Mouse (Mus musculus): ENCODE data around the gene Uck2. TPM values are rescaled to one million over a fixed set of nuclear protein-coding genes. Genes with fewer than 3 reads are reported as not detected.

The Uck2 gene
- total RNA-seq (2018; cell fraction: chromatin; rRNA removed) = 10 to 100 TPM in 1 of 26 experiments, 1 to 10 TPM in 17, under 1 TPM in 7, not detected in 1; 0.17 to 10.2 (median 2.5) TPM
- total RNA-seq (2018; cell fraction: cytosol; rRNA removed) = 10 to 100 TPM in 8 of 26 experiments, 1 to 10 TPM in 18; 1.2 to 17.5 (median 8.4) TPM
- 10 to 100 TPM in 1 of 26 experiments, 1 to 10 TPM in 21, under 1 TPM in 4; 0.63 to 15.0 (median 3.3) TPM for total RNA-seq (2018; cell fraction: nucleus; rRNA removed)
- polyA plus RNA-seq (2018) = 6.9 to 29.5 TPM (median 19.7 TPM) in 3 replicates

- WGBS (ENCODE audit: missing documents) = 0% methylated on average over 2 of the region's 2 CpGs
- no peaks in the 10 kb centered on the region for H3K36me3 ChIP-seq (ENCODE audit: inconsistent target)
- peaks cover 34% of the 10 kb centered on the region for H3K79me2 ChIP-seq (ENCODE audit: inconsistent target)
- no peak within 1 kb of the TSS for H3K27ac ChIP-seq
- peak within 1 kb of the TSS; percentile 67 for H3K4me3 ChIP-seq (ENCODE audit: inconsistent target)
Observed at GRCm38 (mm10) chr1:167285320-167285355, at the start of gene Uck2. Uck2 (minus strand) TSS chr1:167285320.

- Histone ChIP-seq H3K79me2 (ENCODE audit: inconsistent target) (no peaks in the 10 kb centered on the region), H3K27ac (peak overlapping the region; percentile 89), H3K4me3 (ENCODE audit: inconsistent target) (no peak overlapping the region; the same call in 1 of the 2 replicates), H3K36me3 (ENCODE audit: inconsistent target) (peaks cover 20% of the 10 kb centered on the region; the same call in 1 of the 2 replicates)
- 26% methylated on average over 8 of the region's 8 CpGs for WGBS (ENCODE audit: missing documents)
Observed at GRCm38 (mm10) chr1:167331106-167331505, 46.0 kb upstream of the Uck2 start.

- peaks cover 31% of the 10 kb centered on the region; the same call in 1 of the 2 replicates for H3K36me3 ChIP-seq (ENCODE audit: inconsistent target)
- WGBS (ENCODE audit: missing documents) = 100% methylated on average over 6 of the region's 6 CpGs
- H3K79me2 ChIP-seq (ENCODE audit: inconsistent target) = no peaks in the 10 kb centered on the region
Observed at GRCm38 (mm10) chr1:167328776-167329175, 43.7 kb upstream of the Uck2 start.

GRCm38 (mm10) chr1:167321691-167322090, 36.6 kb upstream of the Uck2 start:
- 94% methylated on average over 6 of the region's 6 CpGs for WGBS (ENCODE audit: missing documents)
- Histone ChIP-seq H3K36me3 (ENCODE audit: inconsistent target) (peaks cover 67% of the 10 kb centered on the region), H3K27ac (no peak overlapping the region), H3K4me3 (ENCODE audit: inconsistent target) (no peak overlapping the region), H3K79me2 (ENCODE audit: inconsistent target) (no peaks in the 10 kb centered on the region)

More at GRCm38 (mm10) chr1:167328776-167329175, 43.7 kb upstream of the Uck2 start:
- Histone ChIP-seq H3K4me3 (ENCODE audit: inconsistent target) (no peak overlapping the region), H3K27ac (no peak overlapping the region)

- Histone ChIP-seq H3K36me3 (ENCODE audit: inconsistent target) (peaks cover 26% of the 10 kb centered on the region), H3K4me3 (ENCODE audit: inconsistent target) (no peak overlapping the region), H3K27ac (no peak overlapping the region), H3K79me2 (ENCODE audit: inconsistent target) (peaks cover 31% of the 10 kb centered on the region)
- 85% methylated on average over 4 of the region's 4 CpGs for WGBS (ENCODE audit: missing documents)
Observed at GRCm38 (mm10) chr1:167313220-167313619, 28.1 kb upstream of the Uck2 start.

- Histone ChIP-seq H3K79me2 (ENCODE audit: inconsistent target) (peaks cover 39% of the 10 kb centered on the region), H3K4me3 (ENCODE audit: inconsistent target) (no peak overlapping the region), H3K36me3 (ENCODE audit: inconsistent target) (peaks cover 20% of the 10 kb centered on the region), H3K27ac (no peak overlapping the region)
Observed at GRCm38 (mm10) chr1:167312367-167312766, 27.2 kb upstream of the Uck2 start.

GRCm38 (mm10) chr1:167308261-167309054, 23.3 kb upstream of the Uck2 start, which contains the start of gene Tmco1:
Tmco1 (plus strand) TSS chr1:167308378.
- Histone ChIP-seq H3K4me3 (ENCODE audit: inconsistent target) (peak within 1 kb of the TSS; percentile 98), H3K79me2 (ENCODE audit: inconsistent target) (peaks cover 42% of the 10 kb centered on the region), H3K27ac (peak within 1 kb of the TSS; percentile 74), H3K36me3 (ENCODE audit: inconsistent target) (peaks cover 12% of the 10 kb centered on the region; the same call in 1 of the 2 replicates)
- whole genome bisulfite sequencing (ENCODE audit: missing documents) = under 1% methylated on average over 79 of the region's 82 CpGs

- Histone ChIP-seq H3K79me2 (ENCODE audit: inconsistent target) (peaks cover 35% of the 10 kb centered on the region), H3K36me3 (ENCODE audit: inconsistent target) (peaks cover 6% of the 10 kb centered on the region; the same call in 1 of the 2 replicates), H3K27ac (peak overlapping the region; percentile 68), H3K4me3 (ENCODE audit: inconsistent target) (peak overlapping the region; percentile 98)
- WGBS (ENCODE audit: missing documents) = 51% methylated on average over 9 of the region's 11 CpGs
Observed at GRCm38 (mm10) chr1:167307674-167308073, 22.6 kb upstream of the Uck2 start.

- H3K36me3 ChIP-seq (ENCODE audit: inconsistent target) = no peaks in the 10 kb centered on the region; the same call in 1 of the 2 replicates
- WGBS (ENCODE audit: missing documents) = 39% methylated on average over 5 of the region's 5 CpGs
- no peak overlapping the region for H3K27ac ChIP-seq
- peaks cover 31% of the 10 kb centered on the region for H3K79me2 ChIP-seq (ENCODE audit: inconsistent target)
- H3K4me3 ChIP-seq (ENCODE audit: inconsistent target) = no peak overlapping the region
Observed at GRCm38 (mm10) chr1:167306451-167307240, 21.5 kb upstream of the Uck2 start.

- Histone ChIP-seq H3K27ac (no peak overlapping the region), H3K36me3 (ENCODE audit: inconsistent target) (no peaks in the 10 kb centered on the region), H3K79me2 (ENCODE audit: inconsistent target) (peaks cover 30% of the 10 kb centered on the region), H3K4me3 (ENCODE audit: inconsistent target) (no peak overlapping the region)
- WGBS (ENCODE audit: missing documents) = 91% methylated on average over 7 of the region's 7 CpGs
Observed at GRCm38 (mm10) chr1:167305501-167306137, 20.5 kb upstream of the Uck2 start.

GRCm38 (mm10) chr1:167300122-167300521, 15.0 kb upstream of the Uck2 start:
- H3K4me3 ChIP-seq (ENCODE audit: inconsistent target) = no peak overlapping the region
- no peak overlapping the region for H3K27ac ChIP-seq
- 70% methylated on average over 2 of the region's 2 CpGs for WGBS (ENCODE audit: missing documents)
- H3K36me3 ChIP-seq (ENCODE audit: inconsistent target) = no peaks in the 10 kb centered on the region
- H3K79me2 ChIP-seq (ENCODE audit: inconsistent target) = no peaks in the 10 kb centered on the region

- H3K79me2 ChIP-seq (ENCODE audit: inconsistent target) = no peaks in the 10 kb centered on the region
- H3K27ac ChIP-seq = no peak overlapping the region
- WGBS (ENCODE audit: missing documents) = 95% methylated on average over 13 of the region's 13 CpGs
- no peak overlapping the region for H3K4me3 ChIP-seq (ENCODE audit: inconsistent target)
- no peaks in the 10 kb centered on the region for H3K36me3 ChIP-seq (ENCODE audit: inconsistent target)
Observed at GRCm38 (mm10) chr1:167295679-167296402, 10.7 kb upstream of the Uck2 start.

GRCm38 (mm10) chr1:167292447-167292846, 7.3 kb upstream of the Uck2 start:
- Histone ChIP-seq H3K36me3 (ENCODE audit: inconsistent target) (no peaks in the 10 kb centered on the region), H3K4me3 (ENCODE audit: inconsistent target) (no peak overlapping the region), H3K27ac (no peak overlapping the region), H3K79me2 (ENCODE audit: inconsistent target) (no peaks in the 10 kb centered on the region)
- WGBS (ENCODE audit: missing documents) = 77% methylated on average over 11 of the region's 11 CpGs

- Histone ChIP-seq H3K4me3 (ENCODE audit: inconsistent target) (no peak overlapping the region), H3K36me3 (ENCODE audit: inconsistent target) (no peaks in the 10 kb centered on the region), H3K27ac (no peak overlapping the region), H3K79me2 (ENCODE audit: inconsistent target) (no peaks in the 10 kb centered on the region)
- 94% methylated on average over 8 of the region's 8 CpGs for WGBS (ENCODE audit: missing documents)
Observed at GRCm38 (mm10) chr1:167291610-167292009, 6.5 kb upstream of the Uck2 start.
